Mouse (Mus musculus) megakaryocyte, embryonic 14.5 days (primary cell): ENCODE measurements around the gene Mycn.

Source experiments
- FLI1 ChIP-seq: IDR thresholded peaks from 2 replicates; pipeline ENCODE4 v1.6.1; 2012; ENCODE audit warnings: low read length, inconsistent platforms, mixed read lengths
- GATA1 ChIP-seq: IDR thresholded peaks from 3 replicates; pipeline ENCODE4 v1.6.1; 2012; ENCODE audit warnings: mixed read lengths, low read length, inconsistent platforms, borderline replicate concordance

GRCm38 (mm10) chr12:12964856-12965255 lies 23.1 kb upstream of the Mycn start:
- TF ChIP-seq GATA1 (no peak), FLI1 (no peak)
